8 mouse cellular contexts compared by ENCODE assay signal in the genomic region with DNA sequence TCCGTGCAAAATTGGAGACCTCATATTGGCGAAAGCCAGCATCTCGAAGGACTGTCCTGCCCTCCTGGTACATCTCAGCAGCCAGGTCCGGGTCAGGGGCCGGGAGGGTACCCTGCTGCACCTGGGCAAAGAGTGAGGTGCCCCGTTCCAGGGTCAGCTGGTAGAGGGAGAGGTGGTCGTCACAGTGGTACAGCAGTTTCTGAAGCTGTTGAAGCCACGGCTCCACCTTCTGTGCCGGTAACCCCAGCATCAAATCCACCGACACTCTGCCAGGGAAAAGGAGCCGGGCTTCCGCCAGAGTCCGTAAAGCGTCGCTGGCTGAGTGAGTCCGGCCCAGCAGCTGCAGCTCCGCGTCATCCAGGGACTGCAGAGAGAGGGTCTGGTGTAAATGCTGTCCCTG. TPM values are rescaled to one million over a fixed set of nuclear protein-coding genes. Genes with fewer than 3 reads are reported as not detected.
A peak's percentile ranks its signal among the peaks of the same experiment; 100 is the strongest.
DNase-seq lines count a peak whose midpoint lies in the region; ATAC-seq lines count a peak whose summit lies in the region.

No protein-coding gene starts in this region.

- 51% methylated on average over 18 of the region's 18 CpGs for WGBS in embryonic facial prominence, embryonic 15.5 days
- 53% methylated on average over 18 of the region's 18 CpGs for WGBS in intestine, embryonic 16.5 days

- peak; percentile 32 for DNase-seq in gastrocnemius, postnatal 10 days
- no peak for DNase-seq in gastrocnemius, postnatal 4 days (ENCODE audit: low spot score in 2 of 2)
- DNase-seq in brain, adult 2 months (ENCODE audit: low read depth, low spot score), result peak; percentile 46
- DNase-seq in ovary, adult 18-20 months (ENCODE audit: low spot score), result no peak
- DNase-seq in layer of hippocampus, adult 8-10 months (ENCODE audit: low spot score in 2 of 2), result no peak

- 0 out of 2 replicates have a peak overlapping the region, but pooled peaks have one; percentile 1 for H3K4me3 ChIP-seq in embryonic facial prominence, embryonic 15.5 days (replicated peaks)
- no peak overlapping the region for H3K4me3 ChIP-seq in intestine, embryonic 16.5 days (ENCODE audit: low read length)

- peaks cover 19% of the 10 kb centered on the region for H3K4me1 ChIP-seq in embryonic facial prominence, embryonic 15.5 days
- H3K4me1 ChIP-seq in intestine, embryonic 16.5 days (ENCODE audit: control insufficient read depth, insufficient read depth, low read length), result no peaks in the 10 kb centered on the region

- no peak for ATAC-seq in embryonic facial prominence, embryonic 15.5 days (ENCODE audit: insufficient number of reproducible peaks, low FRiP score, low TSS enrichment, low read depth)
- ATAC-seq in intestine, embryonic 16.5 days, result no peak
- ATAC-seq in erythroid progenitor cell, adult 5-6 weeks (replicated peaks; ENCODE audit: low FRiP score, poor library complexity, severe bottlenecking), result no peak

- no peaks in the 10 kb centered on the region for H3K36me3 ChIP-seq in embryonic facial prominence, embryonic 15.5 days
- no peaks in the 10 kb centered on the region for H3K36me3 ChIP-seq in intestine, embryonic 16.5 days (ENCODE audit: control insufficient read depth, insufficient read depth, low read length)

- no peaks in the 10 kb centered on the region for H3K9me3 ChIP-seq in embryonic facial prominence, embryonic 15.5 days (replicated peaks)
- no peaks in the 10 kb centered on the region for H3K9me3 ChIP-seq in intestine, embryonic 16.5 days (ENCODE audit: control insufficient read depth, low read length)

- H3K9ac ChIP-seq in embryonic facial prominence, embryonic 15.5 days, result no peak overlapping the region
- no peak overlapping the region for H3K9ac ChIP-seq in intestine, embryonic 16.5 days (ENCODE audit: low read depth, low read length)

- H3K27ac ChIP-seq in embryonic facial prominence, embryonic 15.5 days (replicated peaks), result no peak overlapping the region
- H3K27ac ChIP-seq in intestine, embryonic 16.5 days (ENCODE audit: low read length), result no peak overlapping the region

- H3K27me3 ChIP-seq in embryonic facial prominence, embryonic 15.5 days, result no peaks in the 10 kb centered on the region
- H3K27me3 ChIP-seq in intestine, embryonic 16.5 days (replicated peaks; ENCODE audit: control insufficient read depth, insufficient read depth, low read length), result no peaks in the 10 kb centered on the region

- H3K4me2 ChIP-seq in embryonic facial prominence, embryonic 15.5 days (replicated peaks), result peak overlapping the region; percentile 36
- H3K4me2 ChIP-seq in intestine, embryonic 16.5 days (ENCODE audit: low read depth, low read length), result 0 out of 2 replicates have a peak overlapping the region, but pooled peaks have one; percentile 13

RNA-seq across cellular contexts. Expression of gene Rsad1, which starts 4.6 kb away (rescaled TPM):
- 1 to 10 TPM; 4.3 to 6.0 TPM for total RNA-seq in gastrocnemius, postnatal 10 days (2021)
- total RNA-seq in gastrocnemius, postnatal 4 days (2021), result 1 to 10 TPM; 4.7 to 6.0 TPM
- 4.3 and 5.4 TPM in 2 replicates for polyA plus RNA-seq in embryonic facial prominence, embryonic 15.5 days (2015; fragmentation: Nextera tagmentation; extraction: Ambion mirVana)
- 2.4 and 3.6 TPM in 2 replicates for polyA plus RNA-seq in intestine, embryonic 16.5 days (2015; fragmentation: Nextera tagmentation; extraction: Ambion mirVana)
- 0.84 TPM in 1 of 2 replicates, not detected in the other for total RNA-seq in erythroid progenitor cell, adult 5-6 weeks (2015; ENCODE audit: low replicate concordance)
- 0.23 and 0.26 TPM in 2 replicates for total RNA-seq in erythroid progenitor cell, adult 5-6 weeks (2017; ENCODE audit: low replicate concordance)
- total RNA-seq in layer of hippocampus, adult 8-10 months (2022), result 10 to 100 TPM; 12.3 to 14.5 (median 12.6) TPM

RNA-seq across cellular contexts. Expression of gene Chad, which starts 20.4 kb away (rescaled TPM):
- total RNA-seq in gastrocnemius, postnatal 10 days (2021), result 10 to 100 TPM; 10.3 to 14.3 TPM
- total RNA-seq in gastrocnemius, postnatal 4 days (2021), result 1 to 10 TPM; 1.5 to 2.8 TPM
- 7.5 and 12.0 TPM in 2 replicates for polyA plus RNA-seq in embryonic facial prominence, embryonic 15.5 days (2015; fragmentation: Nextera tagmentation; extraction: Ambion mirVana)
- 1.2 and 1.6 TPM in 2 replicates for polyA plus RNA-seq in intestine, embryonic 16.5 days (2015; fragmentation: Nextera tagmentation; extraction: Ambion mirVana)
- not detected in 2 replicates for total RNA-seq in erythroid progenitor cell, adult 5-6 weeks (2015; ENCODE audit: low replicate concordance)
- total RNA-seq in erythroid progenitor cell, adult 5-6 weeks (2017; ENCODE audit: low replicate concordance), result not detected in 2 replicates
- total RNA-seq in layer of hippocampus, adult 8-10 months (2022), result under 1 TPM in 1 of 4 experiments, not detected in 3; 0.71 TPM

RNA-seq across cellular contexts. Expression of gene Mycbpap, which starts 22.9 kb away (rescaled TPM):
- not detected for total RNA-seq in gastrocnemius, postnatal 10 days (2021)
- total RNA-seq in gastrocnemius, postnatal 4 days (2021), result under 1 TPM; 0.26 to 0.59 TPM
- 4.0 and 5.8 TPM in 2 replicates for polyA plus RNA-seq in embryonic facial prominence, embryonic 15.5 days (2015; fragmentation: Nextera tagmentation; extraction: Ambion mirVana)
- polyA plus RNA-seq in intestine, embryonic 16.5 days (2015; fragmentation: Nextera tagmentation; extraction: Ambion mirVana), result 3.0 and 3.2 TPM in 2 replicates
- not detected in 2 replicates for total RNA-seq in erythroid progenitor cell, adult 5-6 weeks (2015; ENCODE audit: low replicate concordance)
- total RNA-seq in erythroid progenitor cell, adult 5-6 weeks (2017; ENCODE audit: low replicate concordance), result not detected in 2 replicates
- total RNA-seq in layer of hippocampus, adult 8-10 months (2022), result 1 to 10 TPM; 3.1 to 7.6 (median 3.5) TPM

RNA-seq across cellular contexts. Expression of gene Epn3, which starts 44.6 kb away (rescaled TPM):
- under 1 TPM; 0.21 to 0.59 TPM for total RNA-seq in gastrocnemius, postnatal 10 days (2021)
- under 1 TPM; 0.47 to 0.49 TPM for total RNA-seq in gastrocnemius, postnatal 4 days (2021)
- 11.7 and 11.8 TPM in 2 replicates for polyA plus RNA-seq in embryonic facial prominence, embryonic 15.5 days (2015; fragmentation: Nextera tagmentation; extraction: Ambion mirVana)
- polyA plus RNA-seq in intestine, embryonic 16.5 days (2015; fragmentation: Nextera tagmentation; extraction: Ambion mirVana), result 1.5 and 1.7 TPM in 2 replicates
- total RNA-seq in erythroid progenitor cell, adult 5-6 weeks (2015; ENCODE audit: low replicate concordance), result not detected in 2 replicates
- total RNA-seq in erythroid progenitor cell, adult 5-6 weeks (2017; ENCODE audit: low replicate concordance), result not detected in 2 replicates
- 1 to 10 TPM; 1.9 to 2.7 (median 2.4) TPM for total RNA-seq in layer of hippocampus, adult 8-10 months (2022)

RNA-seq across cellular contexts. Expression of gene Acsf2, which starts 57.2 kb away (rescaled TPM):
- total RNA-seq in gastrocnemius, postnatal 10 days (2021), result 10 to 100 TPM in 1 of 2 experiments, 1 to 10 TPM in 1; 8.1 to 10.0 TPM
- 10 to 100 TPM; 10.5 to 11.6 TPM for total RNA-seq in gastrocnemius, postnatal 4 days (2021)
- polyA plus RNA-seq in embryonic facial prominence, embryonic 15.5 days (2015; fragmentation: Nextera tagmentation; extraction: Ambion mirVana), result 5.9 and 6.1 TPM in 2 replicates
- polyA plus RNA-seq in intestine, embryonic 16.5 days (2015; fragmentation: Nextera tagmentation; extraction: Ambion mirVana), result 3.0 and 3.3 TPM in 2 replicates
- 4.2 and 9.7 TPM in 2 replicates for total RNA-seq in erythroid progenitor cell, adult 5-6 weeks (2015; ENCODE audit: low replicate concordance)
- 2.3 and 2.5 TPM in 2 replicates for total RNA-seq in erythroid progenitor cell, adult 5-6 weeks (2017; ENCODE audit: low replicate concordance)
- 10 to 100 TPM; 17.4 to 21.5 (median 20.1) TPM for total RNA-seq in layer of hippocampus, adult 8-10 months (2022)

Comparison
In these comparisons a context has a peak if more than half of its experiments do, and no peak if none do; other contexts are left out.
1. DNase-seq: peak in gastrocnemius, postnatal 10 days (single experiment) and brain, adult 2 months (single experiment); none in gastrocnemius, postnatal 4 days (0 of 2), ovary, adult 18-20 months (single experiment) and layer of hippocampus, adult 8-10 months (0 of 2).